Mouse (Mus musculus): ENCODE results near the gene Echdc2.

Echdc2 gene

GRCm38 (mm10) chr4:108196277-108196855 lies 31.1 kb downstream of the Echdc2 start:
- no peak for DNase-seq (ENCODE audit: extremely low read depth, low read depth, low spot score)

- DNase-seq (ENCODE audit: extremely low read depth, low read depth, low spot score): no peak
These were observed 34.0 kb downstream of the Echdc2 start for GRCm38 (mm10) chr4:108199236-108199635.

- no peak for DNase-seq (ENCODE audit: extremely low read depth, low read depth, low spot score)
These were observed 39.4 kb downstream of the Echdc2 start for GRCm38 (mm10) chr4:108204629-108205028.

DNA sequence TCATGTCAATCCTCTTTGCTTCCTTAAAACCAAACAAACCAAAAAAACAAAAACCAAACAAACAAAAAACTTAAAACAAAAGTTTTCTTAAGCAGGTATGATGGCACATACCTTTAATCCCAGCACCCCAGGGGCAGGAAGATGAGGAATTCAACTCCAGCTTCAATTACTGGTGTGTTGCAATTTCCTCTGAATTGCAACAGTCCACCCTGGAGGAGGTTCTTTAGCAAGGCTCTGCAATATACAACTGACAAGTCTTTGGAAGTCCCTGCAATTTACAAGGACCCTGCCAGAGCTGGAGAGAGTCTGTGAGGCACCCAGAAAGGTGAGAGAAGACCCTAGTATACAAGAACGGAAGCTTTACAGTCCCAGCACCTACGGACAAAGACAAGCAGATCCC lies 47.8 kb downstream of the Echdc2 start:
- peak; percentile 88 for DNase-seq (ENCODE audit: extremely low read depth, low read depth, low spot score)

- DNase-seq (ENCODE audit: extremely low read depth, low read depth, low spot score): no peak
These were observed 52.3 kb downstream of the Echdc2 start, which contains the start of gene Zyg11a for GRCm38 (mm10) chr4:108217332-108218179. Gene Zyg11a (minus strand): TSS chr4:108218048.

- DNase-seq (ENCODE audit: extremely low read depth, low read depth, low spot score): no peak
These were observed 53.8 kb downstream of the Echdc2 start for GRCm38 (mm10) chr4:108219019-108219418.

DNA sequence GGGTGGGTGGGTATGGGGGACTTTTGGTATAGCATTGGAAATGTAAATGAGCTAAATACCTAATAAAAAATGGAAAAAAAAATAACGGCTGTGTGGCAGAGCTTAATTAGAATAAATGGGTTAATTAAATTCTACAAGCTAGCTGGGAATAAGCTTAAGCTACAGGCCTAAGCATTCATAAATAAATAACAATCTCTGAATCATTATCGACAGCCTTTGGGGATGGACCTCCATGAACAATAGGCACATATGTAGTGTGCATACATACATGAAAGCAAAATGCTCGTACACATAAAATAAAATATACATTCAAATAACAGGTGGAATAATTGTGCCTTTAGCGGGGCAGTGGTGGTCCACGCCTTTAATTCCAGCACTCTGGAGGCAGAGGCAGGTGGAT lies 57.3 kb downstream of the Echdc2 start:
- DNase-seq (ENCODE audit: extremely low read depth, low read depth, low spot score): no peak

DNA sequence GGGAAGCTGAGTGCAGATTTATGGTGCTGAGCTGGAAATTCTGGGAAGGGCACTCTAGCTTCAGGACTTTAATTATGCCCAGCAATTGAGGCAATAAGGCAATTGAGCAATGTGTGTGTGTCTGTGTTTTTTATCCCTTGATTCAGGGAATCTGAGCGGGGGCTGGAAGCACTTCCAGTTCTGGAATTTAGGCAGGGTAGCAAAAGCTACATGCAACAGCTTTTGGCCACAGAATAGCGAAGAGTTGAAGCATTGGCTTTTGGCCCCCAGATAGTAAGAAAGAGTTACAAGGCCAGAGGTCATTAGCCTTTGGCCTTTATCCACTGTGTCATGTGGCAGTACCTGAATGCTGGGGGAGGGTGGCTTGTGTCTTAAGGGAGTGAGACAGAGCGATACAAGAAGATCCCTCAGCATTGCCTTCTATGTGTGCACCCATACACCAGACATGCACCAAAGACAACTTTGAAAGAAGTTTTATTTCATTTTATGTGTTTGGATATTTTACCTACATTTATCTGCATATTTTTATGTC lies 60.2 kb downstream of the Echdc2 start:
- peak; percentile 95 for DNase-seq (ENCODE audit: extremely low read depth, low read depth, low spot score)
